Mouse (Mus musculus): ENCODE results near the gene Atp13a3. TPM values are rescaled to one million over a fixed set of nuclear protein-coding genes. Genes with fewer than 3 reads are reported as not detected.
A peak's percentile ranks its signal among the peaks of the same experiment; 100 is the strongest.

The Atp13a3 gene
- polyA plus RNA-seq, 1 experiment, result 176 TPM

DNA sequence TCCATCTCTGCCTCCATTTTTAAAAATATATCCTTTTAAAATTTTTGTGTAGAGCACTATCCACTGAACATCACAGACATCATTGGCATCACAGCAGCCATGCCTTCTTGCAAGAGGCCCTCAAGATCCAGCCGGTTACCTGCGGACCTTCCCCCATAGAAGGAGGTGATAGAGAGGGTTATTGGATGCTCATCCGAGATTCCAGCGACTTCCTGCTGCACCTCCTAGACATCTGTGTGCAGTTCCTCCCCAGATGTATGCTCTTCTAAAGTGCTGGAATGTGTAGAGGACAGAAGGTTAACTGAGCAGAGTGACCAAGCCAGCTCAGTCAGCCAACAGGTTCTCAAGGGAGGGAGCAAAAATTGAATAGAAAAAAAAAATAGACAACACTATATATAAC, 21.7 kb upstream of the Atp13a3 start:
- TF ChIP-seq GATA1 (IDR thresholded peaks at IDR 0.05; ENCODE audit: low read length), result no peak

DNA sequence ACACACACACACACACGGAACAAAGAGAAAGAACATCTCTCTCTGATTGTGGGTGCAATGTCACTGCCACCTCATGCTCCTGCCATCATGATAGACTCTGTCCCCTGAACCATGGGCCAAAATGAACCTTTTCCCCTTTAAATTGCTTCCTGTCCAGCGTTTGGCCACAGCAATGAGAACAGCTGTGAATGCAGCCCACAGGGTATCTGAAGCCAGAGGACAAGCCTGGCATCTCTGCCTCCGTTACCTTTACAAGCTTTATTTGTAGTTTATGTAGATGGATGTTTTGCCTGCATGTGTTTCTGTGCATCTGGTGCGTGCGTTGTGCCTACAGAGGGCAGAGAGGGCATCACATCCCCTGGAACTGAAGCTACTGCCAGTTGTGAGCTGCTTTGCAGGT, 21.2 kb upstream of the Atp13a3 start:
- no peak for TF ChIP-seq GATA1 (IDR thresholded peaks at IDR 0.05; ENCODE audit: low read length)

DNA sequence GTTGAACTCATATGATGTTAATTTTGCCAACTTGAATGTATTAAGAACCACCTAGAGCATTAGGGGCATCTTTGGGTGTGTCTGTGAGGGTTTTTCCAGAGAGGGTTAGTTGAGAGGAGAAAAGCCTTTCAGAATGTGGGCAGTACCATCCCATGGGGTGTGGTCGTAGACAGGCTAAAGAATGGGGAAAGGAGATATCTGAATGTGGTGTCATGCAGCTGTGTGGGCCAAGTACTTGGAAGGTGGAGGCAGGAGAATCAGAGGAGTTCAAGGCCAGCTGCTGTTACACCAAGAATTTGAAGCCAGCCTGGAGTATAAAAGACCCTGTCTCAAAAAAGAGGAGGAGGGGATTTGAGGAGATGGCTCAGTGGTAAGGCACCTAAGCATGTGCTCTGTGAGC, 20.2 kb upstream of the Atp13a3 start:
- TF ChIP-seq GATA1 (IDR thresholded peaks at IDR 0.05; ENCODE audit: low read length), result no peak

DNA sequence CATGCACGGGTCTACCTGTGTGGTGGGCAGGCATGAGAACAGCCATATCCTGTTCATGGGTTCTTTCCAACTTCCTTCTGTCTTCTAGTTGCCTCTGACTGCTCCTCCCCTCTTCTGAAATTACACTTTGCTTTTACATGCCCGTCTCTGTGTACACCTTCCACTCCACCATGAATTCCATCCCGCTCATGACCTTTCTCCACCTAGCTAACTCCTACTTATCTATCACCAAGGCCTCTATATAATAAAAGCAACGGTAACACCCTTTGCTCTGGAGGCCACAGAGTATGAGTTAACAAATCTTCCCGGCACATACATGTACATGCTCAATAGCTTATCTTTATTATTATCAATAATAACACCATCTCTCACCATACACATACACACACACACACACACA, 18.3 kb upstream of the Atp13a3 start:
- TF ChIP-seq GATA1 (IDR thresholded peaks at IDR 0.05; ENCODE audit: low read length), result no peak

DNA sequence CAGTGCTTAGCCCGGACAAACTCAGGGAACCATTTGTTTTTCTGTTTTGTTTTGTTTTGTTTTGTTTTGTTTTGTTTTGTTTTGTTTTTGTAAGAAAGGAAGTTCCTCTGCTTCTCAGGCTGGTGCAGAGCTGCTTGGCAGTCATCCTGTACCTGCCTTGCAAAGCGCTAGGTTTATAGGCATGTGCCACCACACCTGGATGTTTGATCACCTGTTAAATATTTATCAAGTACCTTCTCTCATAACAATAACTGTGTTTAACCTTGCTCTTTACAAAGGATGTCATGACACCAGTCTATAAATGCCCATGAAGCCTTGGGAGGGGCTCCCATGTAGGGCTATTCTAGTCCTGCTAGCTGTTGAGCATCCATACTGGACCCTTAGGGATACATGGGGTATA, 10.9 kb upstream of the Atp13a3 start:
- TF ChIP-seq GATA1 (IDR thresholded peaks at IDR 0.05; ENCODE audit: low read length), result no peak

DNA sequence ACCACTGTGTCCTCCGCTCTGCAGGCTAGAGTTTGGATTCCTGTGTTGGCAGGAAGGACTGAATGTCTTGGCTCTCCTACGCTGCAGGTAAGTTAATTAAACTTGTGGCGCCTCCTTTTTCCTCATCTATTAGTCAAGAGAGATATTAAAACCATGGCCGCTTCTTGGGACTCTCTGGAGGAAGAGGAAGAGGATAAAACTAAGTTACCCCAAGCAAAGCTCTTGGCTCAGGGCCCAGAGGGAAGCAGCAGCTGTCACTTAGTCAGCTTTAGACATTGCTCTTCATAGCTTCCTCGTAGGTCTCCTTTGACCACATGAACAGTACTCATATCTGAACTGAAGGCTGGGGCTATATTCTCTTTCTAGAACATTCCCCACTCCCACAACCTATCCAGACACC, 10.5 kb upstream of the Atp13a3 start:
- no peak for TF ChIP-seq GATA1 (IDR thresholded peaks at IDR 0.05; ENCODE audit: low read length)

DNA sequence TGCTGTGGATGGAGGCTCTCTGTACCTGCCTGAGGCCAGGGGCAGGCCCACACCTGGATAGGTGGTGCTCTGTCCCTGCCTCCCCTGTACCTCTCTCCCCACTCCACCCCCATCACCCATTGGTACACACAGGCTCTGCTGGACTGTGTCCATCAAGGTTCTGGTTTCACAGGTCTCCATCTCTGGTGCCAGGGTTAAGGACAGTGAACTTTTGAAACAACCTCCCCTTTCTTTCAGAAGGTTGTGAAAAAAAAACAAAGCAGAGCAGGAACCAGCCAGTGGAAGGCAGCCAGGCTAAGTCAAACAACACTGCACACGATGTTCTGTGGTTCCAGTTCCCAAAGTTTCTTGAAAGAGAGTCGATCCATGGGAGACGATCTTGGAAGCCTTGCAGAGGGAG, 6.9 kb upstream of the Atp13a3 start:
- no peak for TF ChIP-seq GATA1 (IDR thresholded peaks at IDR 0.05; ENCODE audit: low read length)

DNA sequence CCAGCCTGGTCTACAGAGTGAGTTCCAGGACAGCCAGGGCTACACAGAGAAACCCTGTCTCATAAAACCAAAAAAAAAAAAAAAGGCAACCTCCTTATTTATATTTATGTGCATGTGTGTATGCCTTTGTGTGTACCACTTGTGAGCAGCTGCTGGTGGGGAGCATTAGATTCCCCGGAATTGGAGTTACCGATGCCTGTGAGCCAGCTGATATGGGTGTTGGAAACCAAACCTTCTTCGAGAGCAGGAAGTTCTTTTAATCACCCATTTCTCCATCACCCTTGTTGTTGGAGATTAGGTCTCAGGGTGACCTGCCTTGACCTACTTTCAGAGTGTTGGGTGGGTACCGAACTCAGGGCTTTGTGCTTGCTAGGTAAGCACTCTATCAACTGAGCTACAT, 5.1 kb upstream of the Atp13a3 start:
- TF ChIP-seq GATA1 (IDR thresholded peaks at IDR 0.05; ENCODE audit: low read length), result no peak

DNA sequence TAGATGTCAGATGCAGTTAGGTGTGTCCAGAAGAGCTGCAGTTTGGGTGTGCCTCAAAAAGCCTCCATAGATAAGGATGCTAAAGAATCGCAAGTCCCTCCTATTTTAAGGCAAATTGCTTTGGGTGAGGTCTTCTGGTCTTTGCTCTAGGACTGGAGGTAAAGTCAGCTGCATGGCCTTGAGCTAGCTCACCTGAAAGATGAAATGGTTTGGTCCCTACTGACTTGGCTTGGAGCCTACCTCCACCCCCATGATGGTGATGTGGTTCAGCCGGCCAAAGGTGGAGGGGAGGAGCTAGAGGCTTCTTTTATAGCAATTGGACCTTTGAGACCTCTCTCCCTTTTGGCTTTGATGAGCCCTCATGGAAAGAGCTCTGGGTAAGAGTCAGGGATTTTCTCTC, 1.7 kb upstream of the Atp13a3 start:
- no peak for TF ChIP-seq GATA1 (IDR thresholded peaks at IDR 0.05; ENCODE audit: low read length)

DNA sequence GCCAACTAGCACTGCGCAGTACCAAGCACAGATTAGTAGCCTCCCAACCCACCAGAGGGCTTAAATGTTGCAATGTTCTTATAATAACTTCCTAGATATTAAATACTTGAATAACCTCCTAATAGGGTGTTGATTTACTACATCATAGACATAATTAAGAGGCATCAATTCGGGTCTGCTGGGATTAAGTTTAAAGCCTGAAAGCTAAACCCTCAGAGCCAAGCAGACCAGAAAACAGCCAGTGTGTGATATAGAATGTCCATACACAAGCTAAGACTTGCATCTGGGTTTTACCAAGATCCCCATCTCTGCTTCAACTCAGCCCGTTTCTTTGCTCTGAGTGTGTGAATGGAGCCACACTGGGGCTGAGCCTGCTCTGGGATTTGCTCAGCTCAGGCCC, 2.2 kb downstream of the Atp13a3 start:
- no peak for TF ChIP-seq GATA1 (IDR thresholded peaks at IDR 0.05; ENCODE audit: low read length)

DNA sequence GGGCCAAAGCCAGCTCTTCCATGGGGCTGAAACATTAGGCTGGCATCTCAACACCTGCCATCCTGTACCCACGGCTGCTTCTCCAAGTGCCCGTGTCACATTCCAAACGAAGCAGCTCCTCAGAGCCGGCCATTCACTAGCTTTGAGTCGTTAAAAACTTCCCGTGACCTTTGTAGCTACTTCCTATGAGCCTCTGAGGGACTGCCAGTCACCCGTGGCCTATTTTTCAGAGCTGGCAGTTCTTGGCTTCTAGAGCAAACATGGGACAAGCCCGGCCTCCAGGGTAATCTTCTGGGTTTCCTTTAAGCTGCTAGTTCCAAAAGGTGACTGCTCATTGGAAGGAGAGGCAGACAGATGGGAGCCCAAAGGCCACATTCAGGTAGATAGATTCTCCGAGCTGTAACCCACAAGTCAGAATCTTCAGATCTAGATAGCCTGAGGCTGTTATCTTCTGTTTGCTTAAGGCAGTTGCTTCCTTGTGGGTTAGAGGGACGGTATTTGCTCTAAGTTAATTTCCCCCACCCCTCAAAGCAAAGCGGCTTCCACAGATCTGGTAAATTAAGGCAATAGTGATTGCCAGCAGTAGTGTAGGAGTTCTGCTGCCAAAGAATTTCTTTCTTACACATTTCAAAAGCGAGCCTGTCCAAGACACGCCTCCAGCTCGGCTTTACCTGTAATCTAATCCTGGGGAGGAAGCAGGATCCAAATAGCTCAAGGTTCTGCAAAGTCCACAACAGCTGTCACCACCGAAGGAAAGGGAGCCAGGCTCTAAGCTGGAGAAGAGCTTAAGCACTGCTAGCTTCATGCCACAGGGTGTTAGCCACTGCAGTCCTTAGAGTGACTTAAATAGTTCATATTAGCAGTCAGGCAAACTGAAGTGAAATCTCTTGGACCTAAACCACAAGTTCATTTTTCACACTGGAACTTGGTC, 8.4 kb downstream of the Atp13a3 start:
- TF ChIP-seq GATA1 (IDR thresholded peaks at IDR 0.05; ENCODE audit: low read length), result peak; percentile 74

DNA sequence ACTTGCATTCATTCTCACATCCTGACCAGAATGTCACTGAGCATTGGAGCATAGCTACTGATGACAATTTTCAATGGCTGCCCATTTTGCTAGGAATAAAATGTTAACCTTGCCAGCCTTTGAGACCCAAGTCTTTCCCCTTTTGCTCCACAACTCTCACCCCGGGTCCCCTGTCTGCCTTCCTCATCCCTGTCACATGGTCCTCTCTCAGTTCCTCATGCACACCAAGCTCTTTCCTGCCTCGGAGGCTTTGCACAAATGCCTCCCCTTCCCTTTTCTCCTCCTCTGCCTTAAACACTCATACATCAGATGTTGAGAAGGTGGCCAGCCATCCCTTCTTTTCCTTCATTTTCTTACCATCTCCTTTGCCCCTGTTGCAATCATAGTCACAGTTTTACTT, 10.6 kb downstream of the Atp13a3 start:
- no peak for TF ChIP-seq GATA1 (IDR thresholded peaks at IDR 0.05; ENCODE audit: low read length)

DNA sequence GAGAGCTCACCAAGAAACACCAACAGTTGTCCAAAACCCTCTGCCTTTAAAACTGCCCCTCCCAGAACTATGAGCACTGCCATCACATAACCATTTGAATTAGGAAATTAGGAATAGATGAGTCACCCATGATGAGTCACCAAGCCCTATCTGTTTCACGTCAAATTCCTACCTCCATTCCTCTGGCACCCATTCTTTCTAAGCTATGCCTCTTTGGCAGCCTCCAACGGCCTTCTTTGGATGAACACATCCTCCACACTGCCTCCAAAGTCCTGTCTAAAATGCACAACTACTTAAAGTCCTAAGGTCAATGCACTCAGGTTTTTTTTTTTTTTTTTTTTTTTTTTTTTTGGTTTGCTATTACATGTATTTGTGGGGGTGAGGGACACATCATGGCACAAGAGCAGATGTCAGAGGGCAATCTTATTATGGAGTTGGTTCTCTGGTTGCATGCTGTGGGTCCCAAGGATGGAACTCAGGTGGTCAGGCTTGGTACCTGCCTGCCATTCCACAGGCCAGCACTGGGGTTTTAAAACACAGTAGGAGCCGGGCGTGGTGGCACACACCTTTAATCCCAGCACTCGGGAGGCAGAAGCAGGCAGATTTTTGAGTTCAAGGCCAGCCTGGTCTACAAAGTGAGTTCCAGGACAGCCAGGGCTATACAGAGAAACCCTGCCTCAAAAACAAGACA, 15.0 kb downstream of the Atp13a3 start:
- TF ChIP-seq GATA1 (IDR thresholded peaks at IDR 0.05; ENCODE audit: low read length), result no peak

DNA sequence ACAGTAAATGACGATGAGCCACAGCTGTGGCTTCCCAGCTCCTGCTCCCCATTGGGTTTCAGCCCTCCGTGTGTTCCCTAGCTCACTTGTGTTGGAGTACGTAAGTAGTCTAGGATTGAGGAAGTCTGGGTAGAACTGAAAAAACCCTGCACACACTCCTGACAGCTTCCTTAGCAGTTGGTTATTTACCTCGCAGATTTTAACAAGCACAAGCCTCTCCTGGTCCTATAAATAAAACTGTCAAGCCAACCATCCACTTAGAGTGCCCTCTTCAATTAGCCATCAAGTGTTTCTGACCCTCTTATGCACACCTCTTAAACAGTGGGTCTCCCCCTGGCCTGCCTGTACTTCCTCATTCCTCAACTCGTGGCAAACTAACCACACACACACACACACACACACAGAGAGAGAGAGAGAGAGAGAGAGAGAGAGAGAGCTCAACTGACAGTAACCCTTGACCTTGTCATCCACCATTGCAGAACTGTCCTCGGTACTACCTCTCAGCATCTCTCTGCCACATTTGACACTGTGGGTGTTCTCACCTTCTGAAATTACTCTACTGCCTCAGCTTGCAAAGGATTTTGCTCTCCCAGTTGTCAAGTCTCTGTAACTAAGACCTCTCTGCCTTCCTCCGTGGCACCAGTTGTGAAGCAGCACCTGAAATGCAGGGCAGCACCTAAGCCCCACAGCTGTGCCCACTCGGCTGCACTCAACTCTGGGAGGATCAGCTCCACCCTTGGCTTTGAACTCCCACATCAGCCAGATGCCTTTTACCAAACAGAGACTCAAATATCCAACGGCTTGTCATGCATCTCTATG, 15.7 kb downstream of the Atp13a3 start:
- no peak for TF ChIP-seq GATA1 (IDR thresholded peaks at IDR 0.05; ENCODE audit: low read length)

DNA sequence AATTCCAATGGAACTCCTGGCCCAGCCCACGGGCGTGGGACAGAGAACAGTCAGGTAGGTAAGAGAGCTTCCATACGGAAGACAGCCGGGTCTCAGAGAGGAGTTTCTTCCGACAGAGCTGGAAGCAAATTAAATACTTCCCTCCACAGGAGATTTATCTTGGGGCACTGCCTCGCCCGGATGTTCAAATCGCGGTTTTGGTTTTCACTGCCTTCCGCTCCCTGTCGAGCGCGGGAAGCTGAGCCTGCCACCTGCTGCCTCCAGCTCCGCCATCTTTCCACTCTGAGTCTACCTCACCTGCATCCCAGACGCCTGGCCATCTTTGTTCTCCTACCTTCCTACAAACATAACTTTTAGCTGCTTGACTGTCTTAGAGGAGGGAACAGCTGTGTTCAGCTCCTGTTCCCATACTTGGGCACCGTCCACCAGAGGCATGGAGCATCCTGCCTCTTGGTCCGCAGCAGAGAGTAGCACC, 16.5 kb downstream of the Atp13a3 start:
- TF ChIP-seq GATA1 (IDR thresholded peaks at IDR 0.05; ENCODE audit: low read length), result no peak

All from G1E-ER4 (cell line).